Mouse (Mus musculus) cerebral cortex, adult 2 months (tissue): Measurements from ENCODE around the gene Kcnd2.

Experiments used
- whole genome bisulfite sequencing: fragments of 180-500 bp; shearing (Covaris S2); methylation state at CpG from one replicate; pipeline ENCODE4 v1.1.7; 2018; 5-methylcytosine and 5-hydroxymethylcytosine counted together

Kcnd2 gene

DNA sequence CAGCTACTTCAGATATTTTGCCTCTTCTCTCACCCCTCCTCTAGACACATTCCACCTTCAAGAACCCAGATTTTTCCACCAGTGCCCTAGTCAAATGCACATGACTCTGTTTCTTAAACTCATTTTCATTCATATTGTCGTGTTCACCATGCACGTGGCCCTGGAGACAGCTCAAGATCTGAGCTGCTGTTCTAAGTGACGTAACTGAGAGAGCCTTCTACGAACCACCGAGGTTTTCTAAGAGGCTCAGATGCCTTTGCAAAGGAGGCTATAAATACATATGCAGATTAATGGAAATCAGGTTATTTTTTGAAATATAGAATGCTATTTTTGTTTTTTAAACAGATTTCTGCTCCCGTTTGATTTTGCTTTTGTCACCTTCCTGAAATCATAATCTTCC lies 202.9 kb downstream of the Kcnd2 start:
- 23% methylated on average over 6 of the region's 6 CpGs for WGBS

DNA sequence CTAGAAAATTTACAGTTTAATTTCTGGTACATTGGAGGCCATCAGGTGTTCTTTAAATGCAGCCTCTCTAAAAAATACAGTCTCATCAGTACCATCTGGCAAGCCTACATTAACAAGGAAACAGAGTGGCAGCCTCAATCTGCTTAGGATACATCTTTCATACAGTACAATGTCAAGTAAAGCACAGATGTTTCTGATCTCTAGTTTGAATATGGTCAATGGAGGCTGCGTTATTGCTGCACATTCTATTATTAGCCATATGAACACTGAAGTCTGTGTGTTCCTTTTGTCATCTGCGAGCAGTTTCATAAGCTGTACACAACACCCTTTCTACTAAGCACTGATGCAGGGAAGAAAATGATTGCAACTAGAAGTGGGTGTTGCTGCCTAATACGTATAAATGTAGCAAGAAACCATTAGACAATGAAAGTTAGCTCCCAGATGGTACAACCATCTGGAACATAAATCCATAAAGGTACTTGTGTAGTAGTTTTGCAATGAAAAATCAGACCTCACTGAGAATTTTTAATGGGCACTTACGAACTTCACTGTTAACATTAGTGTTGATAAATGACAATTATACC lies 209.0 kb downstream of the Kcnd2 start:
- 45% methylated on average over 4 of the region's 4 CpGs for WGBS

DNA sequence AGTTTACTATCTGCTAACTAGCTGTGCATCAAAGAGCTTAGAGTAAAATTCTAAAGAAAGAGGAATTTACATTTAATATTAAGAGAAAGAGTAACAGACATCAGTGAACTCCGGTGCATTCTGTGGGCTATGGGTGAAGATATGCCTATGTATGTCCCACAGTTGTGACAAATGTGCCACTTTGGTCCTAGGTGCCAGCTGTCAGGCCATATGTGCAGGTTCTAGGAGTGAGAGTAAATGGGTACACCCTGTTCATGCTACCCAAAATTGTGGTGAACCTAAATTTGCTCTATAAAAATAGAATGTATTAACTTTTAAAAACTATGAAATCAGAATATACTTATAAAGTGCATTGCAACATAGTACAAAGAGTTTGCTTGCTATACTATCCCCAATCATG lies 215.8 kb downstream of the Kcnd2 start:
- 66% methylated on average over 1 of the region's 1 CpGs for WGBS

DNA sequence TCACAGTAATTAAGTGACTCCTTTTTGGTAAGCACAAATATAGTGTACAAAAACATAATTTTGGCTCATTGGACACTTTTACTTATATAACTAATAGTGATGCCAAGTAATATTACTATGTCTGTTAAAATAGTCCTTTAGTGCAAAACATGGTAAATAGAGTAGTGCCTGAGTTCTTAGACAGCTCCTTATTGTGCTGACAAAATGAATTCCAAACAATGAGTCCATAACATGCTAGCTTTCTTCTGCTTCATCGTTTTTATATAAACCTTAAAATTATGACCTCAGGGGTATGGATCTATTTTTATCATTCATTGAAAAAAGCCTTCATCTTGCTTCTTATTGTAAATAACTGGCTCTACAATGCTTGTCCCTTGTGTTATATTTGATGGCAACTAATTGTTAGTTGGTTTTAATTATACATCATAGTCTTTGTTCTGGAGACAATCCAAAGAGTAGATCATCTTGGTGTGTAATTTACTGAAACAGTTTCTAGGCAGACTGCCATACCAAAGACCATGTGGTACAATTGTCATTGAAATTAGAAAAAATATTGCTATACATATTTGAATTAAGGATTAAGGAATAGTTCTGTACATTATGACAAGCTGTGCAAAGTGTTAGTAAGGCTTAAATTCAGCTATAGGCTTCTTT lies 256.7 kb downstream of the Kcnd2 start:
- WGBS, result 31% methylated on average over 1 of the region's 1 CpGs

DNA sequence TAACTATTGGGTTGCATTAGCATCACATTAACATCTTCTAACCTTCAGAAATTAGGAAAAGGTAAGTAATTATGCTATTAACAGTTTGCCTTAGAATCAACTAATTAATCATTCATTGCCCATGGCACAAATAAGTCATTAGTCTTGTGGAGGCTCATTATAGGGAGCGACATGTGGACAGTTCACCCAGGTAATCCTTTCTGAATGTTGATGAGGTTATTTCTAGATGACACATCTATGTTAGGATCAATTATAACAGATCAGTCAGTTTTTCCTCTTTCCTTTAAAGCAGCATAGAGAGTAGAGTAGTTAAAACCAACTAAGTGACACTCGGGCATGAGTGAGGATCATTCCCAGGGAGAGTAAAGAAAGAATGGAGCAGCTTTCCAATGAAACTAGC lies 267.4 kb downstream of the Kcnd2 start:
- 68% methylated on average over 2 of the region's 2 CpGs for WGBS

DNA sequence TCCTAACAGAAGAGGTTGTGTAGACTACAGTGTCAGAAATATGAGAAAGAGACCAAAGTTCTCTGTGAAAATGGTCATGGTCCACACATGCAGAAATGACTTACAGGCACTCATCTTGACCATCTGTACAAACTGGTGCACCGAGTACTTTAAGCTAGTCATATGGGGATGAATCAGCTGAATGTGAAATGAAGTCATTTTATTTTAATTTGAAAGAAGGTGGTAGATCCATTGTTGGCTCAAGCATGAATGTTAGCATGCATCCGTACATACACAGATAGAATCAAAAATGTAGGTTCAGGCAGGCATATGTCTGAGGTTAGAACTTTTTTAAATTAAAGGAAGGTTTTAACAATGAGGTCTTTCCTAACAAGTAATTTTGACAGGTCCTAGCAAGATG lies 273.2 kb downstream of the Kcnd2 start:
- 51% methylated on average over 2 of the region's 2 CpGs for WGBS

DNA sequence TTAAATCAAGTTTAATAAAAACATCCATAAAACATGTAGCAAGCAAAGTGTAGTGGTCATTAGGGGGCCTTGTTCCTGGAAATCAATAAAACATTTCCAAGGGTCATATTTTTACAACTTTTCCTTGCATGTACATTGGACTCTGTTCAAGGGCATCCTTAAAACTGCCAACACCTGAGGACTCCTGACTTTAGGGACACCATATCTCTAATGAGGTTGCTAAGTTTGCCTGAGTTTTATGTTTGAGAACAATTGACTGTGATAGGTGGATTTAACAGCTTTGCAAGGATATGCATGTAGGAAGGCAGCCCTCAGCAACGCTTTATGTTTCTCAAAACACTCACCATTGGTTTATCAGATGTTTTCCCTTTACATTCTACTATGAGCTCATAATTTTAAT lies 287.6 kb downstream of the Kcnd2 start:
- WGBS, result 90% methylated on average over 1 of the region's 1 CpGs

DNA sequence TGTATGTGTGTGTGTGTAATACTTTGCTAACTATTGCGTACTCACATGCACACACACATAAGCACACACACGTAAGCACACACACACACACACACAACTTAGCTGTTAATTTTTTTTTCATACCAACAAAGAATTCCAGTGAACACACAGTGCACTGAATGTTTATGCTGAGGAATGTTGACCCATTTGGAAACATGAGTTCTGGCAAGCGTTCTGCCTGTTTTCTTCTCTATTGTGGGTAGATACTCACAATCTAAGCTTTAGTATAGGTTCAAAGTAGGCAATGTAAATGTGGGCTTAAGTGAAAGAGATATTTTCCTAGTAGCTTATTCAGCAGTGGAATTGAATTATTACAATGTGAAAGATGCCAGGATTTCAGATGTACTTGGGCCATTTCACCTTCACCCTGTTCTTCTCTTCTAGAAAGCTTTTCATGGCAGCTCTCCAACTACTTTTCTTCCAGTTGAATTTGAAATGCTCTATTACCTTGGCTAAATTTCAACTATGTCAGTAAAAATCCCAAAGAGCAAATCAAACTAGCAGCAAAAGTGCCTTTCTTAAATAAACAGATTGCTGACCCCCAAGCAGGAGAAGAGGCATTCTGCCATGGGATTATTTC lies 295.4 kb downstream of the Kcnd2 start:
- 68% methylated on average over 3 of the region's 3 CpGs for WGBS

DNA sequence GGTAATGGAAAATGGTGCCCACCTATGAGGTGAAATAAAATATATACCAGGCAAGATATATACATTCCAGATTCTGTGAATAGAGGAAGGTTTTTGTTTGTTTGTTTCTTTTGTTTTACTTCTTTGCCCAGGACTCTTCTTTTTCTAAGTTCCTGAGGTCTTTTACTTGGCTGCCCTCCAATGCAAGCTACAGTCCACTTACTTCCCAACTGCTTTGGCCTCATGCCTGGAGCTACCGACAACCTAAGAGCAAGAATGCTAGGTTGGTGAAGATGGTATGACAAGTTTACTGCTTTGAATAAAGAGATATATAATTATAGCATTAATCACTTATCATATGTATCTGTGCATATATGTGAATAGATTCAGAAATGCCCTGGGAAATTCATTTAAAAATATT lies 305.0 kb downstream of the Kcnd2 start:
- 39% methylated on average over 1 of the region's 1 CpGs for WGBS

DNA sequence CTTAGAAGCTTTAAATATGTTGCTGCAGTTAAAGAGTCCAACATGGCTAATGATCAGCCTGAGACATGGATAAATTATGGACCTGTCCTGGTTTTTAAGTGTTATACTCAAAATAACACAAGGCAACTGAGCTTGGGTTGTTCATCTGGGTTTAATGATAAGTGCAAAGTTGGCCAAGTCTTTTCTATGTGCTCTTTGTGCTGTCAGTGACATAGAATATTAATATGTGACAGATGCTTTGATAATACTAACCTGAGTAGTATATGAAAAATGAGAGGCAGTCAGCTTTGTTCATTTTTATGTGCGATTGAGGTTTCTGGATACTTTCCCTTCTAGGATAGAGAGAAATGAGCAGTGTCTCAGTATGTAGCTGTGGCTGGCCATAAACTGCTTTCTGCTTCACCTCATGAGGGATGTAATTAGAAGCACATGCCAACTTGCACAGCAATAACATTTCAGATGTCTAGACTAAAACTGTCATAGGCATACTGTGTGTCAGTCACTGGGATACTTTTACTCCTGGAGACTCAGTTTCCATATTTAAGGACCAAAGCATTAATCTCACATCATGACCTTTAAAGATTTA lies 312.3 kb downstream of the Kcnd2 start:
- 73% methylated on average over 1 of the region's 1 CpGs for WGBS

DNA sequence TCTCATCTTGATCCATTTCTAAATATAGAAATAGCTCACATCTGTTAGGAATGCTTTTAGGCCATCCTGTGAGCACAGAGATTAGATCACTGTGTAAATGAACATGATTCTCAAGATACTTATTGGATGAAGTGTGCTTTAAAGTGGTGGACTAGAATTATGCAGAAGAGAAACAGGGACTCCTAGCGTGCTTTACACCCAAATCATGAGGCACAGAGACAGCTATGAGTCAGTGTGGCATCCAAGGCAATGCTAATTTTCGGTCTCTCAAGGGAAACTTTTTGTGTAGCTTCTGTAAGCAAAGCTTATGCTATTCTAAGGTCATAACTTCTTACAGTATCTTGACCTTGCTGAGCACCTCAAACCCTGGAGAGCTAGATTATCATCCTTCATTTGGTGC lies 318.7 kb downstream of the Kcnd2 start:
- WGBS, result 36% methylated on average over 2 of the region's 2 CpGs

DNA sequence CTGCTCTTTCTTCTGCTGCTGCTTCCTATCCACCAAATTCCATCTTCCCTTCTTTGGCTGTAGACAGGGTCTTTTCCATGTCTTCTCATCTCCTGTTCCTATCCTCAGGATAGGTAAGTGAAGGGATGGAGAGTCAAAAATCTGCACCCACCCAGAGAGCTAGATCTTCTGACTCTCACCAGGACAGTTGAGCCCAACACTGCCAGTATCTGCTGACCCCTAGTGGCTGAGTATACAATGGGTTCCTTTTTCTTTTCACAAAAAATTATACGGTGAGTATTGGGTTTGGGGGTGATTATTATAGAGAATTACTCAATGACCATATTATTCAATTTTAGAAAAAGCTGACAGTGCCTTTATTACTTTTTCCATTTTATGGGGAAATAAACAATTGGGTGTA lies 319.5 kb downstream of the Kcnd2 start:
- WGBS, result 11% methylated on average over 1 of the region's 1 CpGs

DNA sequence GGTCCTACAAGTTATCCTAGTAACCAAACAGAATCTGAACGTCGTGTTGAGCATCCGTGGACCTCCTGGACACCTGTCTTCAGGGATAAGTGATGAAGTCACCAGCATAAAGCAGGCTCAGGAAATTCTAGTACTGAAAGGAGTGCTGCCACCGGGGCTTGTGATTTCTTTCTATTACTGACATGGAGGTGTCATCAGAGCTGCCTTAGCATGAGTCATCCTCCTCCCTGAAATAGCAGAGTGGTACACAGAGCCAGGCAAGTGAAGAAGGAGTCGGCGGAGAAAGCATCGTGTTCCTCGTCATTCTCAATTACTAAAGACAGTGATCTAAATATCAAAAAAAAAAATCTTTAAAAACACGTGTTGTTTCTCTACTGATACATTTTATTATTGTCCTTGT lies 336.2 kb downstream of the Kcnd2 start:
- 46% methylated on average over 9 of the region's 9 CpGs for WGBS

DNA sequence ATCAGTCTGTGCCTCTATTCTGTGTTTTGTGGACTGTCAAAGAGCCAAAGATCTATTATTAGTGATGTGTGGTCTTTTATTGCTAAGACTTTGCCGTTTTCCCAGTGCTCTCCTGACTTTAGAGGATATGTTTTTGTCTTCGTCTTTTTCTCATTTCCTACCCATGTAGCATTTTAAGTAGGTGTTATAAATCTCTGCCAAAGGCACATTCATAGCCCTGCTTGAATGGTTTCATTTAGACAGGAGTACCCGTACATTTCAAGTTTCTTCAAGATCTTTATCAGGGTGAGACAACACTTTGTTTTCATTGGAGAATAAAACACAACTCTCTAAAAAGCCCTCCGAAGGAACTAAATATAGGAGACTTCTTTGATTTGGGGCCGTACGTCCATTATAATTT lies 355.7 kb downstream of the Kcnd2 start:
- WGBS, result 35% methylated on average over 6 of the region's 6 CpGs

DNA sequence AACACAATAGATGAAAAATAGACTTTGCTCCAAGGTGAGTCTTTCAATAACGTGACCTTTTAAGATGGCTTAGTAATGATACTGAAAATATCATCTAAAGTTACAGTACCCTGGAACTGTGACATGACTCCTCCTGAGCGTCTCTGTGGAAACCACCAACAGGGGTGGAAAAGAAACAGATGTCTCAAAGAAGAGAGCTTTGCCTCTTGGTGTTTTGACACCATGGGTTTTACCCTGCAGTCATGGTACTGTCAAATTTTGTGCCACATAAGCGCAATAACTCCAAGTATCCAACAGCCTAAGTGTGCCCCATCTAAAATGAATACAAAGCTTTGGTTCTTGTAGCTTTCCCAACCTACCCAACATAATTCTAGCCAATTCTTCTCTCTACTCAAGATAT lies 374.9 kb downstream of the Kcnd2 start:
- 53% methylated on average over 3 of the region's 3 CpGs for WGBS

DNA sequence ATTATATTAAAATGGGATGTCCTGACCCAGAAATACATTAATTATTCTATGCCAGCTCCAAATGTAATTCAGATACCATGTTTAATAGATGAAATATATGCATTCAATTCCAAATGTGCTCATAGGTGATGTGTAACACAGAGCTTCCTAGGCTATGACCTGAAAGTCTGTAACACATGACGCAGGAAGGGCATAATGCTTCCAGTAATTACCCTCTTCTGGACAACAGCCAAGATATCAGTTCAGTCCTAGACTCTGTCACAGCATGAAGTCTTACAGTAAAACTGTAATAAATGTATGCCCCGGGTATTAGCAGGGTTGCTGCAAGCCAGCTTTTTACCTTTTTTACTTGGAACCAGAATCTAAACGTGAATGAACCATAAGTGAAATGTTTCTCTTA lies 382.1 kb downstream of the Kcnd2 start:
- 64% methylated on average over 3 of the region's 3 CpGs for WGBS

DNA sequence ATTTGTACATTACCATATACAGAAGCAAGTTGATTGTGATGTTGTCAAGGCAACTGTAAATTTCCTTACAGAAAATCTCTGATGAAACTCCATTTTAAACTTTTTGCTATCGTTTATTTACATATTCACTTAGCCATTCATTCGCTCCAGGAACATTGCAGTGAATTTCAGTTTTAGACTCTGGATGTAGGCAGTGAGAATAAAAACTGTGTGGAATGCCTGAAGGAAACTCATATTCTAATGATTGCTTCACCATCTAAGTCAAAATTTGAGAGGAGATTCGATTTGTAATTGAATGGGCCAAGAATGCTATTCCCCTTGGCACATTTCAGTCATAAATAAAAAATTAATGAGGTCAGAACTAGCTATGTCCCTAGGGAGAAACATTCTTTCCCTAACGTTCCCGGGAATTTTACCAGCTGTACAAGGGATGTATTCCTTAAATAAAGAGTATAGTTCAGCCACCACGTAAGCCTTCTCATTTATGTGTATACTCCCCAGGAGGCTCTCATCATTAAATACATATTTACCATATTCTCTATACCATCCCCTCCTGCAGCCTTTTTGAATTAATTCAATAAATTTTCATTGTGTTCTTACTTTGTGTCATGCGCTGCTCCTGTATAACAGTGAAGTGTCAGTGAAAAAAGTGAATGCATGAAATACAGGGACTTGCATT lies 394.2 kb downstream of the Kcnd2 start:
- WGBS, result 60% methylated on average over 7 of the region's 7 CpGs

DNA sequence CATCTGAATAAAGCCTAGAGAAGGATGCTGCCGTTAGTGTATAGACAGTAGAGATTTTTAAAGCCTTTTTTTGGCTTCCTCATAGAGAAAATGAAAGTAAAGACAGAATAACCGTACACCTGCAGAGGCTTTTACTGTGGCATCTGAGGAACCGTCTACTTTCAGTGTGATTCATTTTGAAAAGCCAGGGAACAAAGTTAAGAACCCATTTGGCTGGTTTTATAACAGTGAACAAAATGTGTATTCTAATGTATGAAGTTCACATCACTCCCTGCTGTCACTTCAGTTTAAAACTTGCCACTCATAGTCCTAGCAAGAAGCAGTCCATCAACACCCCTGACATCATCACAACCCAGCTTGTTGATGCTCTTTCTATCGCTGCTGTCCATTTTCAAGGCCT lies 414.7 kb downstream of the Kcnd2 start:
- 64% methylated on average over 4 of the region's 4 CpGs for WGBS

DNA sequence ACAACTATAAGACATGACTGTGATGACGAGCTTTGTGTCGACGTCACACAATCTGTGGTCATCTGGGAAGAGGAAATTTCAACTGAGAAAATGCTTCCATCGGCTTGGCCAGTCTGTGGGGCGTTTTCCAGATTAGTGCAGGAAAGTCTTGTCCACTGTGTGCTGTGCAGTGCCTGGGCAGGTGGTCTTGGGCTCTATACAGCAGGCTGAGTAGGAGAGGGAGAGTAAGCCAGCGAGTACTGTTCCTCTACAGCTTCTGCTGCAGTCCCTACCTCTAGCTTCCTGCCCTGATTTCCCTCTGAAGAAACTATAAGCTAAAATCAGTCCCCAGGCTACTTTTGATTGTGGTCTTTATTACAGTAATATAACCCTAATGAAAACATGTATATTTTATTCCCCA lies 448.8 kb downstream of the Kcnd2 start:
- 81% methylated on average over 6 of the region's 6 CpGs for WGBS

DNA sequence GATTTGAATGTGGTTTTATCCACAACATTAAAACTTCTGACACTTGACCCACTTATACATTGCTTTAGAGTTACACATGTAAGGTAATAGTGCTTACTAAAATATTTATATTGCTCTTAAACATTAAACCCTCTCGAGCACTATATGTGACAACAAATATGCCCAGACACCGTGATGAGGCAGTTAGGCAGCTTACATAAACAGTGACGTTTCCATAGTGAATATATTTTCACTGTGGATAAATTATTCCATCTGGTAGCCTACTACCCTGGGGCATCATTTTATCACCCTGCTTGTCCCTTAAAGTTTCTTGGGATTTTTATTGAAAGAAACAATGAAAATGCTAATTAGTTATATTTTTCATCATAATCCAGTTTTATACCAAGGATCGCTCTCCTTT lies 449.3 kb downstream of the Kcnd2 start:
- 59% methylated on average over 4 of the region's 4 CpGs for WGBS

DNA sequence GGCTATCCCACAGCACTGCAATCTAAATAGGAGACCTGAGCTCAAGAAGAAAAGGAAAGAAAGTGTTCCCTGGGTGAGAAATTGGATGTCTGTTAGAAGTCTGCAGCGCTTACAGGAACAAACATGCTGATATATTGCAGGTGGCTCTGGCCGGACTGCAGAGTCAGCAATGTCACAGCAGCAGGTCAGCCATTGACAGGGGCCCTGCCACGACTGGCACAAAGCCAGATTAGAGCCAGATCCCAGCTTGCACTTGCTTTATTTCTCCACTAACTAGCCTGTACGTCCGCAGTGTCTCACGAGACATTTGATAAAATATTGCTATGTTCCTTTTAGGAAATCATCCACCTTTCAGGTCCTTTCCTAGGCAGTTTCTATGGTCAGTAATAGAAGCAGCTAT lies 468.9 kb downstream of the Kcnd2 start:
- WGBS, result 69% methylated on average over 6 of the region's 6 CpGs

DNA sequence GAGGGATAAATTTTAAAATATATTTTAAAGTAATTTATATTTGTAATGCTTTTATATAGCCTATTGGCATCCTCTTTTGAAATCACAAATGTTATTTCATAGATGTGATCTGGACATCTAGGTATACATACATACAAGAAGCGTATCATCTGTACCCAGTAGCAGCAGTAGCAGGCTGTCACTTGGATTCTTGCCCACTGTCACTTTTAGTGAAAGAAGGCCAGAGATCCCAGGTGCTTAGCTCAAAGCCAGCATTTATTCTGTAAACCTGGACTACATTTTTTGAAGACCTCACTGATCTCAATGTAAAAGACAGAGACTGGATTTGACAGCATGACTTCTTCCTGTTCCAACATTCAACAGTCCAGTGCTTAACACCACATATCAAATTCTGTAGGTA lies 471.1 kb downstream of the Kcnd2 start:
- 93% methylated on average over 1 of the region's 1 CpGs for WGBS

DNA sequence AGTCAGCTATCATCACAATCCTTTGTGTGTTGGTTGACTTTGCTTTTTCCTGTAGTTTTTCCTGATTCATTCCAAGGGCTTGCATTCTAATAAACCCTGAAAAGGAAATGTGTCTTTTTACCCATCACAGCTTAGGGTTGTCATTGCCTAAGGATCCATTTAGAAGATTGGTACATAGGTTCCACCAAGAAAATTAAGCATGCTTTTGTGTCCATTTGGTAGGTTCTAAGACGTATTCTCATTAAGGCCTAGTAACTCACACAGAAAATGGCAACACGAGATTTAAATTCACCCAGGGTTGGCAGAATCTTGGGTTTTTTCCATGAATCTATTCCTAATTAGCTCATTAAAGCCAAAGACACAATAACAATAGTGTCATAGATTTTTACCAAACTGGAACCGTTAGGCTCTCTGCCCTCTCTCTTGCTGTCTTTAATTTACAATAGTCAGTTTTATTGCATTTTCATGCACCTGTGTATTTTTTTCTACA lies 477.6 kb downstream of the Kcnd2 start:
- WGBS, result 60% methylated on average over 3 of the region's 3 CpGs
